Mouse (Mus musculus) ovary, adult 2 months (tissue): ENCODE measurements around the gene Tmem178. TPM values are rescaled to one million over a fixed set of nuclear protein-coding genes. Genes with fewer than 3 reads are reported as not detected.

Source experiments
- polyA plus RNA-seq: library from polyadenylated mRNA; depleted of rRNA; stranded (reverse); fragments of >200 nt; gene quantifications from 2 replicates; pipeline ENCODE4 v1.2.3, GENCODE M21; 2012; rRNA removed

The Tmem178 gene
- 23.3 and 32.0 TPM in 2 replicates for polyA plus RNA-seq

DNA sequence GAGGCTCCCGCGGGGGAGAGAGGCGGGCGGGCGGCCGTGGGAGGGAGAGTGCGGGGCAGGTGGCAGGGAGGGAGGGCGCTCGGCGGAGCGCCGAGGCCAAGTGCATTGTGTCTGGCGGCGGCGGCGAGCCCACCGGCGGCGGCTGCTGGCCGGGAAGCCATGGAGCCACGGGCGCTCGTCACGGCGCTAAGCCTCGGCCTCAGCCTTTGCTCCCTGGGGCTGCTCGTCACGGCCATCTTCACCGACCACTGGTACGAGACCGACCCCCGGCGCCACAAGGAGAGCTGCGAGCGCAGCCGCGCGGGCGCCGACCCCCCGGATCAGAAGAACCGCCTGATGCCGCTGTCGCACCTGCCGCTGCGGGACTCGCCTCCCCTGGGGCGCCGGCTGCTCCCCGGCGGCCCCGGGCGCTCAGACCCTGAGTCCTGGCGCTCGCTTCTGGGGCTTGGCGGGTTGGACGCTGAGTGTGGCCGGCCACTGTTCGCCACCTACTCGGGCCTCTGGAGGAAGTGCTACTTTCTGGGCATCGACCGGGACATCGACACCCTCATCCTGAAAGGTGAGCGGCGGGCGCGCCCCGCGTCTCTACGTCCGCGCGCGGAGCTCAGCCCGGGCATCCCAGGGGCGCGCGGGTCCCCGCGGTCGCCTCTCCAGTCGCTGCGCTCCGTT lies at the start of gene Tmem178:
Gene Tmem178, plus strand, starts transcription at position 103 of the 669 bp plus-strand sequence.

Other genes starting within 250 kb of the Tmem178 start
- 11.6 and 22.8 TPM in 2 replicates for gene Map4k3, start 216.1 kb upstream of the Tmem178 start, polyA plus RNA-seq
- 2.4 and 2.9 TPM in 2 replicates for gene Thumpd2, start 120.5 kb downstream of the Tmem178 start, polyA plus RNA-seq